Mouse (Mus musculus) midbrain, embryonic 11.5 days (tissue): ENCODE measurements around the gene Ap1g1. TPM values are rescaled to one million over a fixed set of nuclear protein-coding genes. Genes with fewer than 3 reads are reported as not detected.

Experiments used
- ATAC-seq: fragments of 200-750 bp; cut with Nextera tagmentation; 2 replicates; pipeline ENCODE4 v1.8.0; 2017; ENCODE audit warnings: moderate TSS enrichment, moderate library complexity; ENCODE audit not compliant: low FRiP score
- DNase-seq: peaks from one replicate; pipeline ENCODE4 v3.0.0; 2015; ENCODE audit warnings: low spot score; ENCODE audit errors: missing footprints
- H3K27ac ChIP-seq: fragments of 300-500 bp; sonication (generic); 2 replicates; pipeline ENCODE4 v1.5.1; 2014; ENCODE audit warnings: low read depth, low read length
- H3K27me3 ChIP-seq: fragments of 300-500 bp; sonication (generic); 2 replicates; pipeline ENCODE4 v1.6.1; 2014; ENCODE audit warnings: mild to moderate bottlenecking, low read length, moderate library complexity, mixed read lengths; ENCODE audit not compliant: control insufficient read depth, insufficient read depth
- H3K36me3 ChIP-seq: fragments of 300-500 bp; sonication (generic); 2 replicates; pipeline ENCODE4 v1.6.1; 2014; ENCODE audit warnings: mild to moderate bottlenecking, low read length, moderate library complexity, mixed read lengths; ENCODE audit not compliant: control insufficient read depth, insufficient read depth
- H3K4me1 ChIP-seq: fragments of 300-500 bp; sonication (generic); 2 replicates; pipeline ENCODE4 v1.6.1; 2014; ENCODE audit warnings: low read length; ENCODE audit not compliant: control insufficient read depth, insufficient read depth
- H3K4me2 ChIP-seq: fragments of 300-500 bp; sonication (generic); 2 replicates; pipeline ENCODE4 v1.6.1; 2014; ENCODE audit warnings: mild to moderate bottlenecking, moderate library complexity
- H3K4me3 ChIP-seq: fragments of 300-500 bp; sonication (generic); 2 replicates; pipeline ENCODE4 v1.5.1; 2014; ENCODE audit warnings: low read depth, low read length
- H3K9ac ChIP-seq: fragments of 300-500 bp; sonication (generic); 2 replicates; pipeline ENCODE4 v1.6.1; 2014; ENCODE audit warnings: low read length
- H3K9me3 ChIP-seq: fragments of 300-500 bp; sonication (generic); 2 replicates; pipeline ENCODE4 v1.6.1; 2016; ENCODE audit warnings: low read length; ENCODE audit not compliant: control insufficient read depth
- WGBS: fragments of 180-500 bp; shearing (Covaris S2); extraction: QIAGEN DNeasy Blood & Tissue Kit; methylation state at CpG from one replicate; pipeline ENCODE4 v1.1.7; 2014; 5-methylcytosine and 5-hydroxymethylcytosine counted together
- polyA plus RNA-seq: library from polyadenylated mRNA; unstranded; fragments of >200 nt; fragmentation: Nextera tagmentation; extraction: Ambion mirVana; gene quantifications from 2 replicates; pipeline ENCODE4 v1.2.1, GENCODE M21; 2014

Gene Ap1g1
- polyA plus RNA-seq, 1 experiment from 2014 or later = 41.6 TPM

DNA sequence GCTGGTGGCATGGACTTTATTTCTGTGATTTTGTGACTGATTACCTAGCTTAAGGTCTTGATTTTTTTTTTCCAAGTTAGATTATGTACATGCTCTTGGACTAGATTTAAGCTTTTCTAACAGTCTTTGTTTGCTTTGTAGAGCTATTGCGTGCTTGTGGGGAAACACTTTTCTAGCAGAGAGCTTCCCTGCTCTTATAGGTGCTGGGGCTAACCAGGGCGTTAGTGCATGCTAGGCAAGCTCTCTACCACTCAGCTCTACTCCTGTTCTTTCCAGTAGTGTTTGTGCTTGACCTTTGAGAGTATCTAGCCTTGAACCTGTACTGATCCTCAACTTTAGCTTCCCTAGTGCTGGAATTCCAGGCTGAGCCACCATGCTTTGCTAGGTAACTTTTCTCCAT is 22.0 kb downstream of the Ap1g1 start:
- no peak overlapping the region for H3K4me2 ChIP-seq

DNA sequence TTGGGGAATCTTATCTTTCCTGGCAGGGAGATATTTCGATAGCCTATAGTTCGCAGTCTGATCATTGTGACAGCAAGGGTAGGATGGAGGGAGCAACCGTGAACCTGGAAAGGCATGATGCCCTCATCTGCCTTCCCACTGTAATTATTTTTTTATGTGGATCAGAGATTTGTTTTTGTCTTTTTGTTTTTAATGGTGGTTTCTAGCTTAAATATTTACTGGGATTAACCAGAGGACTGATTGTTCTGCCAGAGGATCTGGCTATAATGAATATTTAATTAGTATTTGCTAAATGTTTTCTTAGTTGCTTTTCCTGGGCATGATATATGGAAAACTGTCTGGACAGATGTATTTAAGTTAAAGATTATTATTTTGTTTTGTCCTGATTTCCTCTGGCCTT is 24.9 kb downstream of the Ap1g1 start:
- Histone ChIP-seq H3K4me1 (no peaks in the 10 kb centered on the region; the same call in 1 of the 2 replicates), H3K9ac (no peak overlapping the region), H3K4me3 (no peak overlapping the region), H3K27ac (no peak overlapping the region), H3K4me2 (no peak overlapping the region), H3K9me3 (no peaks in the 10 kb centered on the region), H3K36me3 (no peaks in the 10 kb centered on the region; the same call in 1 of the 2 replicates), H3K27me3 (no peaks in the 10 kb centered on the region)
- 96% methylated on average over 3 of the region's 3 CpGs for whole genome bisulfite sequencing
- DNase-seq (no peak), ATAC-seq (no peak)

More for the DNA sequence above, 22.0 kb downstream of the Ap1g1 start:
- Histone ChIP-seq H3K27me3 (no peaks in the 10 kb centered on the region), H3K9ac (no peak overlapping the region), H3K4me3 (no peak overlapping the region), H3K4me1 (no peaks in the 10 kb centered on the region; the same call in 1 of the 2 replicates), H3K36me3 (no peaks in the 10 kb centered on the region; the same call in 1 of the 2 replicates), H3K27ac (no peak overlapping the region), H3K9me3 (no peaks in the 10 kb centered on the region)
- DNase-seq (no peak), ATAC-seq (no peak)
- WGBS = 86% methylated on average over 2 of the region's 2 CpGs

DNA sequence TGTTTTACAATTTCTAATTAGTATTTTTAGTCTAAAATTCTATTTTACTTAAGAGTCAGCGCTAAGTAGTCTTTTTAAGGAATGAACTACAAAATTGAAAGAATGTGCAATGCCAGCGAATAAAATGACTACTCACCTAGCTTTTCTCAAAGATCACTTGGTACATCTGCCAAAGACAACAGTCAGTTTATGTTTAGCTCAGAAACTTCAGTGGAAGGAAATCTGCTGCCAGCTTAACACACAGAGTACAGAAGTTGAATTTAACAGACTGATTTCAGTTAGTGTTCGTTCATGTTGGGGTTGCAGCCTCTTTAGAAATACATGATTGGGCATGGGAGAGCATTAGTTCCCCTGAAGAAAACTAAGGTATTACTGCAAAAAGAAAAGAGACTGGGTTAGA is 25.4 kb downstream of the Ap1g1 start:
- no peak for ATAC-seq
- WGBS = 95% methylated on average over 3 of the region's 3 CpGs

DNA sequence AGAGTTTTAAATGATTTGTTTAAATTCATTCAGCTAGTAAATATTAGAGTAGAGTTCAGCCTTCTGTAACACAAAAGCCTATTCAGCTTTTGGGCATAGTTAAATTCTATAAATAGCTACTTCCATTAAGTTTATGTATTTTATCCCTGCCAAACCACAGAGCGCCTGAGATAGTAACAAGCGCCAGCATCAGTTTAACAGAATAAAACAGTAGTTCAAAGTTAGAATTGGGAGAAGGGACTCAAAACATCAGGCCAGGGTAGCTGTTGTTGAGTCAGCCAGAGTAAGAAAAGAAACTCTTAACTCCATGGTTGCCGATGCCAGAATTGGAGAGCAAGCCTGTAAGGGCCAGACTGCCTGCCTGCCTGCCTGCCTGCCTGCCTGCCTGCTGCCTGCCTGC is 28.2 kb downstream of the Ap1g1 start:
- no peaks in the 10 kb centered on the region; the same call in 1 of the 2 replicates for H3K36me3 ChIP-seq

More for the DNA sequence above, 25.4 kb downstream of the Ap1g1 start:
- no peaks in the 10 kb centered on the region for H3K27me3 ChIP-seq
- no peaks in the 10 kb centered on the region; the same call in 1 of the 2 replicates for H3K4me1 ChIP-seq
- no peaks in the 10 kb centered on the region; the same call in 1 of the 2 replicates for H3K36me3 ChIP-seq
- no peak overlapping the region for H3K4me2 ChIP-seq
- no peak overlapping the region for H3K4me3 ChIP-seq
- H3K9me3 ChIP-seq = no peaks in the 10 kb centered on the region
- H3K9ac ChIP-seq = no peak overlapping the region
- H3K27ac ChIP-seq = no peak overlapping the region
- DNase-seq = no peak

DNA sequence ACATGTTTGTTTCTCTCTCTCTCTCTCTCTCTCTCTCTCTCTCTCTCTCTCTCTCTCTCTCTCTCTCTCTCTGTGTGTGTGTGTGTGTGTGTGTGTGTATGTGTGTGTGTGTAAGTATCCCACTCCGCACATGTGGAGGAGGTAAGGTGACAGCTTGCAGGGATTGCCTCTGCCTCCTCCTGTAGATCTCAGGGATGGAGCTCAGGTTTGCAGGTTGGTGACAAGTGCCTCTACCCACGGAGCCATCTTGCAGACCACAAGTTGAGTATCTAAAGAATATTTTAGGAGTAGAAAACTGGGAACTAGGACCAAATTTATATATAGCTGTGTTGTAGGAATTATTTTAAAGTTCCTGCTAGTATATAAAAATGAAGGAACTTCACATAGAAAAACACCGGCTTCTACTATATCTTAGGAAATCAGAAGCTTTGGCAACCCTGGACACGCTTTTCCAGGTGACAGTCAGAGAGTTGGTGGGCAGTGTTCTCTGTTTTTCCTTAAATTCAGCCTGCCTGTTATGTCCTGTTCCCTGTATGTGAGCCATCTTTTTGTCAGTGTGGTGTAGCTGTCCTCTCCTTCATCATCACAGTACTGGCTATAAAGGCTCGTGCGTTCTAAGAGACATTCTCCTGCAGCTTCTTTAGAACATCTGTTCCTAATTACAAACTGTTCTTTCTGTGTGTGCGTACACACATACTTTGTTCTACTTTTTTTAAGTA is 29.2 kb downstream of the Ap1g1 start:
- DNase-seq = no peak
- ATAC-seq = no peak
- no peak overlapping the region for H3K4me2 ChIP-seq
- no peaks in the 10 kb centered on the region for H3K9me3 ChIP-seq
- H3K9ac ChIP-seq = no peak overlapping the region
- 87% methylated on average over 7 of the region's 7 CpGs for WGBS
- H3K27me3 ChIP-seq = no peaks in the 10 kb centered on the region
- no peaks in the 10 kb centered on the region for H3K4me1 ChIP-seq
- H3K36me3 ChIP-seq = no peaks in the 10 kb centered on the region; the same call in 1 of the 2 replicates
- H3K27ac ChIP-seq = no peak overlapping the region
- H3K4me3 ChIP-seq = no peak overlapping the region

More for the DNA sequence above, 28.2 kb downstream of the Ap1g1 start:
- WGBS = 97% methylated on average over 3 of the region's 3 CpGs
- ATAC-seq (no peak), DNase-seq (no peak)
- Histone ChIP-seq H3K9me3 (no peaks in the 10 kb centered on the region), H3K27me3 (no peaks in the 10 kb centered on the region), H3K9ac (no peak overlapping the region), H3K4me2 (no peak overlapping the region), H3K4me1 (no peaks in the 10 kb centered on the region), H3K27ac (no peak overlapping the region), H3K4me3 (no peak overlapping the region)

DNA sequence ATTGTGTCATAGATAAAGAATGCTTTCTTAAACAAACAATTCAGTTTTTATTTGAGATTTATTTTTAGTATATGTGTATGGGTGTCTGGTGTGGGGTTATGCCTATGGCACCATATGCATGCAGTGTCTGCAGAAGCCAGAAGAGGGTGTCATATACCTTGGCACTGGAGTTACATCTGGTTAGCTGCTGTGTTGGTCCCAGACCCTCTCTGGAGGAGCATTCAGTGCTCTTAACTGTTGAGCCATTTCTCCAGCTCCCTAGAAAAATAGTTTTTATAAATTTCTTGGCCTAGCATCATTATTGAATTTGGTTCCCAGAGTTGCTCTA is 29.7 kb downstream of the Ap1g1 start:
- Histone ChIP-seq H3K9me3 (no peaks in the 10 kb centered on the region), H3K36me3 (no peaks in the 10 kb centered on the region; the same call in 1 of the 2 replicates), H3K4me2 (no peak overlapping the region), H3K27me3 (no peaks in the 10 kb centered on the region), H3K4me1 (no peaks in the 10 kb centered on the region), H3K27ac (no peak overlapping the region), H3K9ac (no peak overlapping the region), H3K4me3 (no peak overlapping the region)
- ATAC-seq (no peak), DNase-seq (no peak)

DNA sequence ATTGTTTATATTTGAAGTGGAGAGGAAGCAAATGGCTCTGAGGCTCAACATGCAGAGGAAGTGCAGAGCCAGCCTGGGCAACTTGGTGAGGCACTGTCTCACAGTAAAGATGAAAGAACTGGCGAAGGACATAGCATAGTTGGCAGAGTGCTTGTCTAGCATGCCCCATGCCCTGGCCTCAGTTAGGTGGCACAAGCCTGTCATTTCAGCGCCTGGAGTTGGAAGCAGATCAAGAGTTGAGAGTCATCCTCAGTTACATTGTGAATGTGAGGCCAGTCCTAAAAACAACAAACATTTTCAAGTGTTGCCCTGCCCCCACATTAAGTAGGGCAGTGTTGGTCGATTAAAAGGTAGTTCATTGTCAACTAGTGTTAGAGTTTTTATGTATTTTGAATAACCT is 32.1 kb downstream of the Ap1g1 start:
- H3K4me3 ChIP-seq = no peak overlapping the region

GRCm38 (mm10) chr8:109815268-109815667 is 36.9 kb downstream of the Ap1g1 start:
- Histone ChIP-seq H3K4me2 (no peak overlapping the region), H3K9ac (no peak overlapping the region), H3K9me3 (no peaks in the 10 kb centered on the region), H3K4me3 (no peak overlapping the region), H3K4me1 (no peaks in the 10 kb centered on the region), H3K27ac (no peak overlapping the region), H3K27me3 (no peaks in the 10 kb centered on the region), H3K36me3 (no peaks in the 10 kb centered on the region)
- DNase-seq (peak; percentile 21), ATAC-seq (no peak)
- WGBS = 92% methylated on average over 2 of the region's 2 CpGs

More for the DNA sequence above, 32.1 kb downstream of the Ap1g1 start:
- 79% methylated on average over 3 of the region's 3 CpGs for WGBS
- no peaks in the 10 kb centered on the region for H3K36me3 ChIP-seq
- ATAC-seq = no peak
- H3K27me3 ChIP-seq = no peaks in the 10 kb centered on the region
- H3K9me3 ChIP-seq = no peaks in the 10 kb centered on the region
- no peaks in the 10 kb centered on the region for H3K4me1 ChIP-seq
- no peak overlapping the region for H3K27ac ChIP-seq
- H3K4me2 ChIP-seq = no peak overlapping the region
- DNase-seq = no peak
- no peak overlapping the region for H3K9ac ChIP-seq

- Histone ChIP-seq H3K27me3 (no peaks in the 10 kb centered on the region), H3K4me1 (no peaks in the 10 kb centered on the region)
These were observed 39.6 kb downstream of the Ap1g1 start for GRCm38 (mm10) chr8:109817933-109818332.

More at GRCm38 (mm10) chr8:109817933-109818332, 39.6 kb downstream of the Ap1g1 start:
- H3K27ac ChIP-seq = no peak overlapping the region
- H3K9me3 ChIP-seq = no peaks in the 10 kb centered on the region
- H3K36me3 ChIP-seq = no peaks in the 10 kb centered on the region
- ATAC-seq = no peak
- H3K9ac ChIP-seq = no peak overlapping the region
- 61% methylated on average over 1 of the region's 1 CpGs for WGBS
- H3K4me2 ChIP-seq = no peak overlapping the region
- no peak for DNase-seq
- H3K4me3 ChIP-seq = no peak overlapping the region
